In genomic region chr7:80084484-80084931, GRCm38 (mm10) we compare ENCODE assay signal across 9 mouse cellular contexts. TPM values are rescaled to one million over a fixed set of nuclear protein-coding genes. Genes with fewer than 3 reads are reported as not detected.
A peak's percentile ranks its signal among the peaks of the same experiment; 100 is the strongest.
DNase-seq lines count a peak whose midpoint lies in the region; ATAC-seq and TF ChIP-seq lines count a peak whose summit lies in the region.
"Had no signal": no experiment of that assay in that cellular context is flagged by ENCODE, and none has a peak within 500 bp of the region (broad histone marks: within the 10 kb centered on the region; RNA-seq: fewer than 3 reads in every experiment).

No protein-coding gene starts in this region.

- no peaks in the 10 kb centered on the region for H3K27me3 ChIP-seq in heart, adult 2 months (ENCODE audit: control insufficient read depth, insufficient read depth, low read length)
- H3K27me3 ChIP-seq in heart, embryonic 12.5 days (replicated peaks), result no peaks in the 10 kb centered on the region
- no peaks in the 10 kb centered on the region for H3K27me3 ChIP-seq in G1E (ENCODE audit: insufficient read depth, low read length)
- H3K27me3 ChIP-seq in hindbrain, embryonic 12.5 days, result no peaks in the 10 kb centered on the region
- H3K27me3 ChIP-seq in liver, postnatal 0 days (ENCODE audit: insufficient read depth, low read length), result no peaks in the 10 kb centered on the region
- H3K27me3 ChIP-seq in neural tube, embryonic 14.5 days (ENCODE audit: control insufficient read depth, insufficient read depth, low read length), result no peaks in the 10 kb centered on the region
- H3K27me3 ChIP-seq: limb, embryonic 12.5 days had no signal

- WGBS in heart, adult 2 months, result 60% methylated on average over 7 of the region's 7 CpGs
- 63% methylated on average over 7 of the region's 7 CpGs for WGBS in heart, embryonic 12.5 days
- WGBS in hindbrain, embryonic 12.5 days, result 63% methylated on average over 7 of the region's 7 CpGs
- 55% methylated on average over 7 of the region's 7 CpGs for WGBS in liver, postnatal 0 days (ENCODE audit: insufficient replicate concordance)
- 41% methylated on average over 7 of the region's 7 CpGs for WGBS in neural tube, embryonic 14.5 days

- no peak overlapping the region for H3K27ac ChIP-seq in heart, adult 2 months
- no peak overlapping the region for H3K27ac ChIP-seq in heart, embryonic 12.5 days (ENCODE audit: poor library complexity, severe bottlenecking)
- no peak overlapping the region for H3K27ac ChIP-seq in hindbrain, embryonic 12.5 days
- no peak overlapping the region for H3K27ac ChIP-seq in liver, postnatal 0 days (ENCODE audit: low read depth)
- no peak overlapping the region for H3K27ac ChIP-seq in neural tube, embryonic 14.5 days (ENCODE audit: low read depth, low read length)
- H3K27ac ChIP-seq: limb, embryonic 12.5 days had no signal

- DNase-seq in heart, adult 2 months, result peak; percentile 63
- DNase-seq in G1E (ENCODE audit: low spot score), result peak; percentile 65
- DNase-seq in embryo, embryonic 10.5 days (ENCODE audit: low spot score), result peak; percentile 87
- DNase-seq in liver, postnatal 0 days, result peak; percentile 85
- no peak for DNase-seq in ovary, postnatal 10 days (ENCODE audit: low spot score)

- no peak overlapping the region for H3K4me3 ChIP-seq in heart, adult 2 months
- H3K4me3 ChIP-seq in heart, embryonic 12.5 days, result no peak overlapping the region
- H3K4me3 ChIP-seq in G1E (ENCODE audit: low read depth, low read length), result no peak overlapping the region
- H3K4me3 ChIP-seq in hindbrain, embryonic 12.5 days, result no peak overlapping the region
- H3K4me3 ChIP-seq in liver, postnatal 0 days (ENCODE audit: low read depth, low read length), result no peak overlapping the region
- H3K4me3 ChIP-seq in neural tube, embryonic 14.5 days (ENCODE audit: low read depth, low read length), result no peak overlapping the region
- H3K4me3 ChIP-seq: limb, embryonic 12.5 days had no signal

- TF ChIP-seq EP300 in heart, adult 2 months (IDR thresholded peaks at IDR 0.05; ENCODE audit: insufficient read depth, low read depth, low read length), result 0 out of 2 replicates have a peak, but pooled peaks have one; percentile 52
- no peak for TF ChIP-seq EP300 in liver, postnatal 0 days (IDR thresholded peaks at IDR 0.05; ENCODE audit: low read depth)

- H3K4me2 ChIP-seq in heart, embryonic 12.5 days, result no peak overlapping the region
- H3K4me2 ChIP-seq in hindbrain, embryonic 12.5 days (replicated peaks), result no peak overlapping the region
- H3K4me2 ChIP-seq in liver, postnatal 0 days (ENCODE audit: low read depth, low read length), result no peak overlapping the region
- H3K4me2 ChIP-seq in neural tube, embryonic 14.5 days (ENCODE audit: low read depth, low read length), result no peak overlapping the region
- H3K4me2 ChIP-seq: limb, embryonic 12.5 days had no signal

- no peaks in the 10 kb centered on the region for H3K9me3 ChIP-seq in heart, embryonic 12.5 days (replicated peaks)
- H3K9me3 ChIP-seq in G1E (replicated peaks), result no peaks in the 10 kb centered on the region
- H3K9me3 ChIP-seq in hindbrain, embryonic 12.5 days (replicated peaks), result no peaks in the 10 kb centered on the region
- H3K9me3 ChIP-seq in liver, postnatal 0 days (ENCODE audit: low read length), result no peaks in the 10 kb centered on the region
- no peaks in the 10 kb centered on the region for H3K9me3 ChIP-seq in neural tube, embryonic 14.5 days (ENCODE audit: control insufficient read depth, low read length)
- H3K9me3 ChIP-seq: limb, embryonic 12.5 days had no signal

- TF ChIP-seq POLR2A in heart, adult 2 months (IDR thresholded peaks at IDR 0.05; ENCODE audit: insufficient read depth, low read depth, low read length), result no peak

- TF ChIP-seq CTCF in heart, adult 2 months (IDR thresholded peaks at IDR 0.05), result peak; percentile 84
- peak; percentile 64 for TF ChIP-seq CTCF in G1E (IDR thresholded peaks at IDR 0.05; ENCODE audit: low read depth, low read length)
- peak; percentile 90 for TF ChIP-seq CTCF in liver, postnatal 0 days (IDR thresholded peaks at IDR 0.05; ENCODE audit: low read depth)

- H3K36me3 ChIP-seq in heart, adult 2 months (ENCODE audit: control insufficient read depth, insufficient read depth, low read length), result 0 out of 2 replicates have a peak, but pooled peaks cover 2% of the 10 kb centered on the region
- H3K36me3 ChIP-seq in heart, embryonic 12.5 days, result peaks cover 71% of the 10 kb centered on the region
- H3K36me3 ChIP-seq in G1E (replicated peaks), result peaks cover 89% of the 10 kb centered on the region
- H3K36me3 ChIP-seq in hindbrain, embryonic 12.5 days, result peaks cover 69% of the 10 kb centered on the region
- peaks cover 48% of the 10 kb centered on the region for H3K36me3 ChIP-seq in liver, postnatal 0 days (replicated peaks; ENCODE audit: insufficient read depth, low read length)
- peaks cover 12% of the 10 kb centered on the region for H3K36me3 ChIP-seq in neural tube, embryonic 14.5 days (ENCODE audit: control insufficient read depth, insufficient read depth, low read length)

- peaks cover under 1% of the 10 kb centered on the region for H3K4me1 ChIP-seq in heart, adult 2 months (ENCODE audit: control insufficient read depth, insufficient read depth, low read length)
- H3K4me1 ChIP-seq in heart, embryonic 12.5 days (replicated peaks), result peaks cover 24% of the 10 kb centered on the region
- H3K4me1 ChIP-seq in G1E (ENCODE audit: insufficient read depth, low read depth, low read length), result peaks cover 37% of the 10 kb centered on the region
- peaks cover 4% of the 10 kb centered on the region; the same call in 1 of the 2 replicates for H3K4me1 ChIP-seq in hindbrain, embryonic 12.5 days
- H3K4me1 ChIP-seq in liver, postnatal 0 days (ENCODE audit: insufficient read depth), result peaks cover 13% of the 10 kb centered on the region
- H3K4me1 ChIP-seq in neural tube, embryonic 14.5 days (ENCODE audit: control insufficient read depth, insufficient read depth, low read length), result no peaks in the 10 kb centered on the region
- H3K4me1 ChIP-seq: limb, embryonic 12.5 days had no signal

- no peak overlapping the region for H3K9ac ChIP-seq in heart, adult 2 months (ENCODE audit: low read depth, low read length)
- H3K9ac ChIP-seq in heart, embryonic 12.5 days, result no peak overlapping the region
- H3K9ac ChIP-seq in hindbrain, embryonic 12.5 days, result no peak overlapping the region
- H3K9ac ChIP-seq in liver, postnatal 0 days (replicated peaks), result no peak overlapping the region
- no peak overlapping the region for H3K9ac ChIP-seq in neural tube, embryonic 14.5 days (replicated peaks; ENCODE audit: low read depth, low read length)
- H3K9ac ChIP-seq: limb, embryonic 12.5 days had no signal

- no peak for ATAC-seq in heart, embryonic 12.5 days (ENCODE audit: insufficient number of reproducible peaks, low FRiP score)
- ATAC-seq in G1E (ENCODE audit: extremely low read depth, insufficient number of reproducible peaks, low FRiP score, poor library complexity, severe bottlenecking), result no peak
- ATAC-seq in hindbrain, embryonic 12.5 days (ENCODE audit: low FRiP score), result peak; percentile 55; the same call in 1 of the 2 replicates
- peak; percentile 24; the same call in 1 of the 2 replicates for ATAC-seq in liver, postnatal 0 days
- ATAC-seq in neural tube, embryonic 14.5 days (ENCODE audit: low read depth), result peak; percentile 35; the same call in 1 of the 2 replicates

- intact Hi-C loops in heart, adult 2 months (cut with DNase I), result loop anchor here (2.0 kb wide), 1 partner anchor 60 kb away; the partner anchor contains the start of gene Zfp710

- H3K79me2 ChIP-seq in heart, adult 2 months (replicated peaks; ENCODE audit: control insufficient read depth, insufficient read depth, low read length), result no peaks in the 10 kb centered on the region

RNA-seq across cellular contexts. Expression of gene Idh2, which starts 30.7 kb away (rescaled TPM):
- total RNA-seq in heart, adult 2 months (2021), result 1,000 to 10,000 TPM; 1,877 to 2,293 TPM
- 1,651 and 1,954 TPM in 2 replicates for polyA plus RNA-seq in heart, adult 2 months (2012; rRNA removed)
- 1,569 and 1,607 TPM in 2 replicates for polyA plus RNA-seq in heart, embryonic 12.5 days (2016; fragmentation: Nextera tagmentation; extraction: Ambion mirVana)
- 58.5 and 87.5 TPM in 2 replicates for total RNA-seq in G1E (2014; fragmentation: Nextera tagmentation)
- total RNA-seq in G1E (2017), result 98.7 and 106 TPM in 2 replicates
- 90.0 and 114 TPM in 2 replicates for polyA plus RNA-seq in G1E (2012)
- polyA plus RNA-seq in hindbrain, embryonic 12.5 days (2016; fragmentation: Nextera tagmentation; extraction: Ambion mirVana), result 322 and 326 TPM in 2 replicates
- 183 and 184 TPM in 2 replicates for polyA plus RNA-seq in liver, postnatal 0 days (2015; fragmentation: Nextera tagmentation; extraction: Ambion mirVana)
- 189 and 215 TPM in 2 replicates for polyA plus RNA-seq in neural tube, embryonic 14.5 days (2014; fragmentation: Nextera tagmentation; extraction: Ambion mirVana)

RNA-seq across cellular contexts. Expression of gene Zfp710, which starts 59.9 kb away (rescaled TPM):
- 10 to 100 TPM; 26.9 to 32.2 TPM for total RNA-seq in heart, adult 2 months (2021)
- 33.4 and 35.5 TPM in 2 replicates for polyA plus RNA-seq in heart, adult 2 months (2012; rRNA removed)
- polyA plus RNA-seq in heart, embryonic 12.5 days (2016; fragmentation: Nextera tagmentation; extraction: Ambion mirVana), result 13.5 and 13.7 TPM in 2 replicates
- 25.1 and 38.6 TPM in 2 replicates for total RNA-seq in G1E (2014; fragmentation: Nextera tagmentation)
- 10.7 and 13.1 TPM in 2 replicates for total RNA-seq in G1E (2017)
- 53.7 and 54.3 TPM in 2 replicates for polyA plus RNA-seq in G1E (2012)
- 26.0 and 26.4 TPM in 2 replicates for polyA plus RNA-seq in hindbrain, embryonic 12.5 days (2016; fragmentation: Nextera tagmentation; extraction: Ambion mirVana)
- polyA plus RNA-seq in liver, postnatal 0 days (2015; fragmentation: Nextera tagmentation; extraction: Ambion mirVana), result 5.9 and 6.4 TPM in 2 replicates
- polyA plus RNA-seq in neural tube, embryonic 14.5 days (2014; fragmentation: Nextera tagmentation; extraction: Ambion mirVana), result 14.0 and 14.1 TPM in 2 replicates

Comparison
In these comparisons a context has a peak if more than half of its experiments do, and no peak if none do; other contexts are left out.
1. ATAC-seq: peak in hindbrain, embryonic 12.5 days (single experiment), liver, postnatal 0 days (single experiment) and neural tube, embryonic 14.5 days (single experiment); none in heart, embryonic 12.5 days (single experiment) and G1E (single experiment).
2. Peak in every context shown above with its lines, with median percentiles within 50 percentile points of each other: CTCF ChIP-seq.